Mouse (Mus musculus): Measurements from ENCODE around the gene Qrich1. TPM values are rescaled to one million over a fixed set of nuclear protein-coding genes. Genes with fewer than 3 reads are reported as not detected.
"Not testable (repeated sequence)": the region's sequence is repeated elsewhere in the genome, so short reads cannot be mapped to it uniquely, and the experiment has no call there.

The Qrich1 gene
- polyA plus RNA-seq, 1 experiment from 2014 or later: 148 TPM

- peak within 1 kb of the TSS; percentile 62 for H3K4me2 ChIP-seq (replicated peaks)
- no peaks in the 10 kb centered on the region for H3K27me3 ChIP-seq
- peak within 1 kb of the TSS; percentile 88 for H3K27ac ChIP-seq (replicated peaks)
- peak within 1 kb of the TSS; percentile 60 for H3K4me3 ChIP-seq
- ATAC-seq (replicated peaks): peak; percentile 97
- peaks cover 6% of the 10 kb centered on the region for H3K36me3 ChIP-seq
- no peaks in the 10 kb centered on the region for H3K9me3 ChIP-seq
- H3K4me1 ChIP-seq: peaks cover 52% of the 10 kb centered on the region
- H3K9ac ChIP-seq (replicated peaks): peak within 1 kb of the TSS; percentile 75
- WGBS: 4% methylated on average over 51 of the region's 51 CpGs
These were observed 62.1 kb downstream of the Qrich1 start, which contains the start of gene Wdr6 for GRCm38 (mm10) chr9:108578545-108579343. Gene Wdr6 (minus strand): TSS chr9:108578739.

DNA sequence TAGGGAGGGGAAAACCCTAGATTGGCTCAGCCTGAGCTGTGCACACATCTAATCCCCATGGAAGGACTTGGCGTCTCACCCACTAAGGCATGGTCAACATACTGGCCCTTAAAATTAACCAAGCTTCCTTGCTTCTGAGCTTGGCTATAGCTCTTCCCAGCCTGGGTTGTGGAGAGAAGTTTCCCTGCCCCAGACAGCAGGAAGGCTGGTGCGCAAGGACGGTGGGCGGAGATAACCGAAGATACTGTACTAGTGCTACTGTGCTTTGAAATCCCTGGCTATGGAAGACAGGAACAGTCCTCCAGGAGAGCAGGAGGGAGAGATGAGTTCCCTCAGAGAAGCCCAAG, 62.7 kb downstream of the Qrich1 start:
- H3K4me3 ChIP-seq: peak overlapping the region; percentile 60
- no peaks in the 10 kb centered on the region for H3K9me3 ChIP-seq
- H3K27ac ChIP-seq (replicated peaks): peak overlapping the region; percentile 88
- H3K4me2 ChIP-seq (replicated peaks): peak overlapping the region; percentile 62
- H3K4me1 ChIP-seq: peaks cover 46% of the 10 kb centered on the region
- no peak for ATAC-seq (replicated peaks)
- H3K9ac ChIP-seq (replicated peaks): peak overlapping the region; percentile 75
- H3K27me3 ChIP-seq: no peaks in the 10 kb centered on the region
- 73% methylated on average over 5 of the region's 5 CpGs for WGBS
- peaks cover 6% of the 10 kb centered on the region for H3K36me3 ChIP-seq

- Histone ChIP-seq H3K4me1 (peaks cover 30% of the 10 kb centered on the region), H3K36me3 (no peaks in the 10 kb centered on the region), H3K27me3 (no peaks in the 10 kb centered on the region), H3K9me3 (no peaks in the 10 kb centered on the region), H3K27ac (replicated peaks) (peak overlapping the region; percentile 94), H3K9ac (replicated peaks) (peak overlapping the region; percentile 31; the same call in 1 of the 2 replicates), H3K4me3 (peak overlapping the region; percentile 13), H3K4me2 (replicated peaks) (peak overlapping the region; percentile 46)
- whole genome bisulfite sequencing: under 1% methylated on average over 14 of the region's 14 CpGs
- ATAC-seq (replicated peaks): peak; percentile 97
These were observed 71.1 kb downstream of the Qrich1 start for GRCm38 (mm10) chr9:108587571-108588180.

- Histone ChIP-seq H3K4me3 (no peak overlapping the region), H3K9me3 (no peaks in the 10 kb centered on the region), H3K4me1 (peaks cover 30% of the 10 kb centered on the region), H3K36me3 (no peaks in the 10 kb centered on the region), H3K27ac (replicated peaks) (peak overlapping the region; percentile 94), H3K4me2 (replicated peaks) (no peak overlapping the region), H3K9ac (replicated peaks) (no peak overlapping the region), H3K27me3 (no peaks in the 10 kb centered on the region)
- 74% methylated on average over 5 of the region's 5 CpGs for WGBS
- ATAC-seq (replicated peaks): no peak
These were observed 72.6 kb downstream of the Qrich1 start for GRCm38 (mm10) chr9:108589229-108589628.

DNA sequence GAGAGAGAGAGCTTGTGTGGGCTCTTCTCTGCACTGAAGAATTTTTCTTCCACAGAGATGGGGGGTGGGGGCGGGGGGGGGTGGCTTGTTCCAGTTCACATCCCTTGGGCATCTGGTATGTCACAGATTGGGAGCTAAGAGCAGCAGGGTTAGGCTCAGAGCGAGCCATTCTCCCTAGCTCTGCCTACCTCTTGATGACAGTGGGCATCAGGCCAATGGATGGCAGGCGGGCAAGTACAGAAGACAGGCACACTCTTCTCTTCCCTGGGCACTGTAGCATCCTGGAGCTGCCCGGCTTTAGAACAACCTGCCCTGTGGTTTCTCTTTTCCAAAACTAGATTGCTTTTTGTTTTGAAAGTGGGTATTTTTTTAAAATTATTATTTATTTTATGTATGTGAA, 74.9 kb downstream of the Qrich1 start:
- Histone ChIP-seq H3K9me3 (no peaks in the 10 kb centered on the region), H3K36me3 (no peaks in the 10 kb centered on the region), H3K27me3 (no peaks in the 10 kb centered on the region), H3K4me2 (replicated peaks) (no peak overlapping the region), H3K9ac (replicated peaks) (no peak overlapping the region), H3K27ac (replicated peaks) (no peak overlapping the region), H3K4me3 (no peak overlapping the region), H3K4me1 (peaks cover 33% of the 10 kb centered on the region)
- ATAC-seq (replicated peaks): no peak
- WGBS: 65% methylated on average over 4 of the region's 4 CpGs

GRCm38 (mm10) chr9:108594354-108594753, 77.7 kb downstream of the Qrich1 start:
- 87% methylated on average over 3 of the region's 3 CpGs for WGBS

DNA sequence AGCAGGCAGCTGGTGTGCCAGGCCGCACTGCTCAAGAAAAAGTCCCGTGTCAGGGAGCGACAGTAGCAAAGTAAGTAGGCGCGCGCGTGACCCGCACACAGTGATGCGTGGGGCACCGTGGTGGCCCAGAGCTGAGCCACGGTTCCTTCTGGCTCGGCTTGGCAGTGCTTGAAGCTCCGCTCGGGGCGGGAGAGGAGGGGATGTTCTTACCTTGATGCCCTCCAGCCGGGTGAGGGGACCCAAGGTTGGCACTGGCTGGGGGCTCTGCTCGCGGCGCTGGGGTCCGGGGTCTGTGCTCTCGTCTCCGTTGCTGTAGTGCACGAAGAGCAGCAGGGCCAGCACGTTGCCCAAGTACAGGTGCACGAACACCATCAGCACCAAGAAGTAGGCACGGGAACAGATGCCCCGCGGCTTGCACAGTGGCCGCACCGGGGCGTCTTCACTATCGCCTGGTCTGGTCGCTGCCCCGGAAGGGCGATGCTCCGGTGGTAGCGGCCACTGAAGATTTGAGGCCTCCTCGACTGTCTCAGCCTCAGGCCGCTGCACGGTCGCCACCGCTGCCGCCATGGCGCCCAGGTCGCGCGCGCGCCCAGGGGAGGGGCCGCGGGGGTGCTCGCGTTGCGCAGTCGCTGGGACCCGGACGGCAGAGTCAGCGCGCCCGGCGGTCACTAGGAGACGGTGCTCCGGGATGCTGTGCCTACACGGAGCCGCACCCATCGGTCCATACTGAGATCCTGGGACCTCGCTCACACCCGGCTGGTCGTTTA, 80.6 kb downstream of the Qrich1 start, which contains the start of gene P4htm:
Gene P4htm (minus strand): TSS at position 670 of the 767 bp plus-strand sequence.
- H3K4me1 ChIP-seq: peaks cover 14% of the 10 kb centered on the region
- peak within 1 kb of the TSS; percentile 68 for H3K4me3 ChIP-seq
- no peaks in the 10 kb centered on the region for H3K9me3 ChIP-seq
- H3K36me3 ChIP-seq: no peaks in the 10 kb centered on the region
- peak within 1 kb of the TSS; percentile 93 for H3K4me2 ChIP-seq (replicated peaks)
- H3K27me3 ChIP-seq: no peaks in the 10 kb centered on the region
- peak; percentile 85 for ATAC-seq (replicated peaks)
- H3K9ac ChIP-seq (replicated peaks): peak within 1 kb of the TSS; percentile 73
- under 1% methylated on average over 69 of the region's 69 CpGs for WGBS
- peak within 1 kb of the TSS; percentile 61 for H3K27ac ChIP-seq (replicated peaks)

More at GRCm38 (mm10) chr9:108594354-108594753, 77.7 kb downstream of the Qrich1 start:
- no peak overlapping the region for H3K9ac ChIP-seq (replicated peaks)
- H3K27me3 ChIP-seq: no peaks in the 10 kb centered on the region
- no peaks in the 10 kb centered on the region for H3K36me3 ChIP-seq
- no peaks in the 10 kb centered on the region for H3K9me3 ChIP-seq
- no peak for ATAC-seq (replicated peaks)
- peaks cover 15% of the 10 kb centered on the region for H3K4me1 ChIP-seq
- no peak overlapping the region for H3K27ac ChIP-seq (replicated peaks)
- H3K4me2 ChIP-seq (replicated peaks): no peak overlapping the region
- H3K4me3 ChIP-seq: no peak overlapping the region

- Histone ChIP-seq H3K4me2 (replicated peaks) (no peak overlapping the region), H3K4me1 (peaks cover 14% of the 10 kb centered on the region), H3K27ac (replicated peaks) (no peak overlapping the region), H3K4me3 (no peak overlapping the region), H3K9ac (replicated peaks) (no peak overlapping the region), H3K36me3 (peaks cover 12% of the 10 kb centered on the region), H3K9me3 (no peaks in the 10 kb centered on the region), H3K27me3 (no peaks in the 10 kb centered on the region)
- ATAC-seq (replicated peaks): no peak
- 83% methylated on average over 4 of the region's 4 CpGs for WGBS
These were observed 82.5 kb downstream of the Qrich1 start for GRCm38 (mm10) chr9:108599021-108599566.

DNA sequence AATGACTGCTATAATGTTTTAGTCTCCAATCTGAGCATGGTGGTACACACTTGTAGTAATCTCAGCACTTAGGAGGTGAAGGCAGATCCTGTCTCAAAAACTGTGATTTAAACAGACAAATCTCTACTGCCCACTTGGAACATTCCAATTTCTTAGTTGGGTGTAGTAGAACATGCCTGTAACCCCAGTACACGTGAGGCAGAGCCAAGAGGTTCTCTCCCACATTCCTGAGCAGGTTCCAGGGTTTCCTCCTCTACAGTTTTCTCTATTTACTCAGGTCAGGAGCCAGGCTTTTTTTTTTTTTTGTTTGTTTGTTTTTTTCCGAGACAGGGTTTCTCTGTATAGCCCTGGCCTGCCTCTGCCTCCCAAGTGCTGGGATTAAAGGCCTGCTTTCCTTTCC, 83.4 kb downstream of the Qrich1 start:
- Histone ChIP-seq H3K9ac (replicated peaks) (no peak overlapping the region), H3K36me3 (peaks cover 21% of the 10 kb centered on the region), H3K27me3 (no peaks in the 10 kb centered on the region), H3K9me3 (no peaks in the 10 kb centered on the region), H3K4me3 (no peak overlapping the region), H3K4me1 (peaks cover 14% of the 10 kb centered on the region), H3K27ac (replicated peaks) (no peak overlapping the region), H3K4me2 (replicated peaks) (no peak overlapping the region)
- no peak for ATAC-seq (replicated peaks)
- WGBS: 63% methylated on average over 2 of the region's 2 CpGs

- no peak overlapping the region for H3K9ac ChIP-seq (replicated peaks)
- H3K4me3 ChIP-seq: no peak overlapping the region
- WGBS: 84% methylated on average over 4 of the region's 4 CpGs
- H3K4me1 ChIP-seq: peaks cover 5% of the 10 kb centered on the region
- no peaks in the 10 kb centered on the region for H3K27me3 ChIP-seq
- H3K36me3 ChIP-seq: peaks cover 38% of the 10 kb centered on the region
- ATAC-seq (replicated peaks): no peak
- no peak overlapping the region for H3K27ac ChIP-seq (replicated peaks)
- H3K4me2 ChIP-seq (replicated peaks): no peak overlapping the region
- no peaks in the 10 kb centered on the region for H3K9me3 ChIP-seq
These were observed 85.4 kb downstream of the Qrich1 start for GRCm38 (mm10) chr9:108601986-108602385.

GRCm38 (mm10) chr9:108607929-108608328, 91.3 kb downstream of the Qrich1 start:
- H3K27ac ChIP-seq (replicated peaks); H3K4me3 ChIP-seq; H3K9me3 ChIP-seq; H3K4me1 ChIP-seq; H3K27me3 ChIP-seq; H3K4me2 ChIP-seq (replicated peaks); ATAC-seq (replicated peaks); H3K9ac ChIP-seq (replicated peaks): not testable (repeated sequence)
- WGBS: 95% methylated on average over 5 of the region's 5 CpGs
- H3K36me3 ChIP-seq: peaks cover 96% of the 10 kb centered on the region

- Histone ChIP-seq H3K27ac (replicated peaks) (no peak overlapping the region), H3K4me1 (no peaks in the 10 kb centered on the region), H3K9ac (replicated peaks) (no peak overlapping the region), H3K9me3 (no peaks in the 10 kb centered on the region), H3K36me3 (peaks cover 96% of the 10 kb centered on the region), H3K4me3 (no peak overlapping the region), H3K27me3 (no peaks in the 10 kb centered on the region), H3K4me2 (replicated peaks) (no peak overlapping the region)
- 92% methylated on average over 4 of the region's 4 CpGs for WGBS
- ATAC-seq (replicated peaks): no peak
These were observed 92.3 kb downstream of the Qrich1 start for GRCm38 (mm10) chr9:108608889-108609288.

Measured in forebrain, embryonic 15.5 days (tissue).